Mouse (Mus musculus): ENCODE measurements around the gene Zfp36l2. TPM values are rescaled to one million over a fixed set of nuclear protein-coding genes. Genes with fewer than 3 reads are reported as not detected.

Gene Zfp36l2
- total RNA-seq, 2 experiments from 2014 or later: 20.8 to 22.3 TPM

DNA sequence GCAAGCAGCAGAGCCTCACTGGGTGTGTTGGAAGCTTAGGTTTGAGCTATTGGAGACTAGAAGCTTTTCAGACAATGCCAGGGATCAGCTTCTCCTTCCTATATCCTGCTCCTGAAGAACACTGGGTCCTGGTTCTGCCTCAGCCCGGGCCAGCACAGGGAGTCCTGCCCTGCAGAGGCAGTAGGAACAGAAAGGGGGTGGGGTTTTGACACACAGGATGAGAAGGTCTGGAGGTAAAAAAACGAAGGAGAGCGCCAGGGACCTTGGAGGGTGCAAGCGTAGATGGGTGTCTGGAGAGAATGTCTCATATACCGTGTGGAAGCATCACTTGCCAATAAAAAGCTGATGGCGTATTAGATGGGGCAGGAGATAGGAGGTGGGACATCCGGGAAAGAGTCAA, 11.3 kb downstream of the Zfp36l2 start:
- DNase-seq: no peak

DNA sequence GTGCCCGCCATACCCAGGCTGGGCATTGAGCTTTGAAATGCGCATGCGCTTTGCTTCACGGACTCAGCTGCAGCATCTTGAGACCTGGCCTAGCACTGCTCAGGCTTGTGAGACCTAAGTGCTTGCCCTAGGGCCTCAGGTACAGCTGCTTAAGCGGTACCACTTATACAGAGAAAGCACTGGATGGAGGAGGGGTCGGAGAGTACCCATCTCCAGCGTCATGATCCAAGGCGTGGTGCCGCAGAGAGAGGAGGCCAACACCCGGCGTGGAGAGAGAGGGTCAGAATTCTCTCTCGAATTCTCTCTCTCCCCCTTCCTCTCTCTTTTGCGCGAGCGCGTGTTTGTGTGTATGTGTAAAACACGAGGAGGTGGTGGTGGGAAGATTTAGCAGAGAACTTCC, 12.6 kb downstream of the Zfp36l2 start:
- no peak for DNase-seq

GRCm38 (mm10) chr17:84167377-84167776, 20.4 kb downstream of the Zfp36l2 start:
- DNase-seq: no peak

- DNase-seq: no peak
Observed at GRCm38 (mm10) chr17:84166135-84166860, 21.4 kb downstream of the Zfp36l2 start.

DNA sequence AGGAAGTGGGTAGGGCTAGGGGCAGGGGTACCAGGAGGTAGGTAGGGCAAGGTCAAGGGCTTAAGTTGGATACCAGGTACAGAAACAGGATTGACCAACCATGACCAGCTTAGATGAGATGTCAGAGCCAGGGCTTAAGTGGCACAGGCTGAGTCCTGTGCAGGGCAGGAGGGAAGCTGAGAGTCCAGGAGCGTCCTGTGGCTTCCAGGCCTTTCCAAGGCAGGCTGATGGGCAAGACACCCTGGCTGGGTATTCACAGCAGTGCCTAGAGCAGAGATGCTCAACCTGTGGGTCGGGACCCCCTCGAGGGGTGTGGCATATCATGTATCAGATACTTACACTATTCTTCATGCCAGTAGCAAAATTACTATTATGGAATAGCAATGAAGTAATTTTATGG, 22.0 kb downstream of the Zfp36l2 start:
- DNase-seq: no peak

DNA sequence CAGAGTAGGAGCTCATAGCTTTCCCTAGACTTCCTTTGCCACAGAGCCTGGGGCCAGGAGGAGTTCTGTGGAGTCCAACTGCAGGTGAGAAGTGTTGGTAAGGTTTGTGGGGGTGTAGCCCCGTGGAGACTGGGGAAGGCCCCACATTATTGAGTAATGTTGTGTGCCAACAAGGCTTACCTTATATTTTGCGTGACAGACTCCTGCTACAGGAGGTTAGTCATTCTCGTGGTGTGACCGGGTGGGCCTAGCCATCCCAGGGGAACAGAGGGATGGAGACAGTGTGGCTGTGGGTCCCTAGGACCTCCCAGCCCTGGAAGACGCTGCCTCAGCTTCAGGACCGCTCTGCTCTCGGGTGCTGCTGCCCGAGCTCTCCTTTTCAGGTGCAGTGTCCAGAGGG, 23.6 kb downstream of the Zfp36l2 start:
- no peak for DNase-seq

DNA sequence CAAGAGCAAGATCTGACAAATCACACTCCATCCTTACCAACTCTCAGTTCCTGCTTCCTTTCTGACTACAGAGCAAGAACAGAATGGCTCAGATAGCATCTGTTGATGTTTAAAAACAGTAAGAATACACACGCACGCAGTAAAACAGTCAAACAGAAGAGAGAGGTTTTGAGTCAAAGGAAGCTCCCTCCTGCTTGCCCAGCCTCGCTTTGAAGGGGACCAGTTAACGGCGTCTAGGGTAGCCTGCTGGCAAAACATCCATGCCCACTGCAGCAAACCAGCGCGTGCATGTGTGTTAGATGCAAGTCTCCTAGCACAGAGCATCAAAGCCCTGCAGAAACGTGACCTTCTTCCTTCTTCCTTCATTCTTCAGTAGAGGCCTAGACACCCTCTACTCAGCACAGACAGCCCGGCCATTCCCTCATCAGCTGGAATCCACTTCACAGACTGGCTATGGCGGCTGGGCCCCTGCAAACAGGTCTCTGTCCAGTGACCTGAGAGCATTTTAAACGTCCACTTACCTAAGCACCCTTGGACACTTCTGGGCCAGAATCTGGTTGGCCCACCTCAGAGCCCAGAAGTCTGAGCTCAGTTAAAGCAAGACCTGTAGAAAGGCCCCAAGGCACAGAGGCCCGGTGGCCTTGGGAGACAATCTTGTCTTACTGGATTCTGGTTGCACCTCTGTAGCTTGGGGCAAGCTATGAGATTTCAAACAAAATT, 24.5 kb downstream of the Zfp36l2 start:
- no peak for DNase-seq

GRCm38 (mm10) chr17:84162211-84162760, 25.5 kb downstream of the Zfp36l2 start:
- no peak for DNase-seq

DNA sequence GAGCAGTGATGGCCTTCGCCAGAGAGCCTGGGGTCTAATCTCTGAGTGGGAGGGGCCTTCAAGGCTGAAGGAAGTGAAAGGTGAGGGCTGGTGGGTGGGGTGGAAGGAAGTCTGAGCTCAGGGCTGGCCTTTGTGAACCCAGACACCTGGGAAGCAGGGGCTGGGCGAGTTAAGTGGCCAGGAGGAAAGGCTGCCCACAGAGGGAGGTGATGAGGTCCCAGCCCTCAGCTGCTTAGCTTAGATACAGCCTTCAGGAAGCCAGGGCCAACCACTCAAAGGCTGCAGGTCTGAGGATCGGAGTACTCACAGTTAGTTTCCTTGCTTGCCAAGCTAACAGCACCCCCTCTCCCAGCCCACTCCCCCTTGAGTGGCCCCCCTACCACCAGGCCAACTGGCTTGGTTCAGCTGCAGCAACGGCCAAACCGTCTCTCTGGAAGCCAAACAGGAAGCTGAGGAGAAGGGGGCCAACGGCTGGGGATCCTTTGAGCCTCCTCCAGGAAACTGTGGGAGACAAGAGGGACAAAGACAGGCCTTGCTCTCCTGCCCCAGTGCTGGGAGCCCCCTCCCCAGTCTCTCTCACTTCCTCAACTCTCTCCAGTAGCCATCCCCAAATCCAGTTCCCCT, 26.4 kb downstream of the Zfp36l2 start:
- no peak for DNase-seq

DNA sequence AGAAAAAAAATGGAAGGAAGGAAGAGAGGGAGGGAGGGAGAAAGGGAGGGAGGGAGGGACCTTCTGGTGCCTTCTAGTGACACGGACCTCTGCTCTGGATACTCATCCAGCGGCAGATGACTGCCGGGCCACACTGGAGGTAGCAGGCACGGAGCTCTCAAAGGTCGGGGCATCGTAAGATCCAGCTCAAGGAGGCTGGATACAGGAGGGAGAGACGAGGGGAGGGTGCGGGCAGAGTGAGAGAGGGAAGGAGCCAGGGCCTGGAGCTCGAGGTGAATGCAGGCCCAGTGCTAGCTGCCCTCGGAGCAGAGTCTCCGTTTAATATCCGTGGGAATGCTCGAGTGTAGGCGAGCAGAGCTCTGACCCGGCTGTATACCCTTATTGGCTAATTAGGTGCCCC, 28.9 kb downstream of the Zfp36l2 start:
- no peak for DNase-seq

GRCm38 (mm10) chr17:84158461-84158795, 29.3 kb downstream of the Zfp36l2 start:
- no peak for DNase-seq

GRCm38 (mm10) chr17:84157743-84158460, 29.8 kb downstream of the Zfp36l2 start:
- no peak for DNase-seq

- no peak for DNase-seq
Observed at GRCm38 (mm10) chr17:84156748-84157742, 30.7 kb downstream of the Zfp36l2 start.

GRCm38 (mm10) chr17:84156227-84156573, 31.5 kb downstream of the Zfp36l2 start:
- no peak for DNase-seq

GRCm38 (mm10) chr17:84155516-84156226, 32.1 kb downstream of the Zfp36l2 start:
- no peak for DNase-seq

- no peak for DNase-seq
Observed at GRCm38 (mm10) chr17:84155029-84155338, 32.8 kb downstream of the Zfp36l2 start.

DNA sequence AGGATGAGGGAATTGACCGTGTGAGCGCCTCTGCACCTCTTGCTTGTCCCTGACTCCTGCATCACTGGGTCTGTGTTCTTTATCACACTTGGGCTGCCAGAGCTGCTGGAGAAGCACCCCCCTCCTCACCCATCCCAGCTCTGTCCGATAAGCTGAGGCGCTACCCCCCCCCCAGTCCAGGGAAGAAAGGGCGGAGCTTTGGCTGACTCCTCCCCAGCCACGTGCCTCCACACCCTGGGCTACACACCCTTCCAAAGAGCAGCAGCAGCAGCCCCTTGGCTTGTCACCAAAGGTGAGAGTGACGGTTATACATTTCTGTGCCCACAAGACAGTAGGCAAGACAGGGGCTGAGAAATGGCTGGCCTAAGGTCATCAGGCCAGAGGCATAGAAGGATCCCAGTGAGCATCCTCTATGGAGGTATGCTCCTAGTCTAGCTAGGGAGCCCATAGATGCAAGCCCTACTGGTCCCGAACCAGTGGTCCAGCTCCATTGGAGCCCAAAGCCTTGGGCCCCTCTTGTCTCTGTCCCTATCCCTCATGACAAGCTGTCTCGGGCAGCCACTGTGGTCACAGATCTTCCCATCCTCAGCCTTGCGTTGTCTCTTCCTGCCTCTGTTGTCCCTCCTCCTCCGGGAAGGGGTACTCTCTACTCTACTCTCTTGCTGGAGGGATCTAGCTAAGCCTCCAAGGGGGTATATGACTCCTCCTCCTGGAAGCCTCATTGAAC, 33.3 kb downstream of the Zfp36l2 start:
- DNase-seq: no peak

DNA sequence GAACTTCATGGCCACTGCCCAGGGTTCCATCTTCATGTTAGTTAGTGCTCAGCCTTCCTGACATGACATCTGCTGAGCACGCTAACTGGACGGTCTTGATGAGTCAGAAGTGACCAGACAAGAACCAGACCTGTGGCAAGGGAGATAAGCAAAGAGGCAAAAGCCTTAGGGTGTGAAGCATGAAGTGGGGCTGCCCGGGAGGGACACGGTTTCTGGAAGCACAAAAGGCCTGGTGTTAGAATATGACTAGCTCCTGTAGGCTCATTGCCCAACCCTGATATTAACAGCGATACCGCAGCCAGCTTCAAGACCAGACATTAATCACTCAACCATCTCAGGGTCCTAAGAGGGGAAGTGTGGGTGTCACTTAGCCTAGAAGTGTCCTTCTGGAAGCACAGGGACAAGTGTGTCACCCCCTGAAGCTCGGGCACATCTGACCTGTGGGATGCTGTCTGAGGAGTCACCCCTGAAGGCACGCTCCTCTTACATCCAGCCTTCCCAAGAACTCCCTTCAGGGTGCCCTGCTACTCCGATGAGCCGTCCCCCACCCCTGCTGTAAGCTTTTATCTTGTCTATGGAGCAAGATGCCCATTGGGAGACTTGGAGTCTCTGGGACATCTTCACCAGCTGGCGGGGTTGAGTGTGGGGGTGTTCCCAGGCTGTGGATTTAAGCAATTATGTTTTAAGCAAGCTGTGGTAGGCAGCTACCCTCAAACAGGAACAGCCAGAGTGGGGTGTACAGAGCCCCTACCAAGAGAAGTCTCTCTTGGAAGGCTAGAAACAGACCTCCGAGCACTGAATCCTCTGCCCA, 34.6 kb downstream of the Zfp36l2 start:
- DNase-seq: no peak

GRCm38 (mm10) chr17:84152206-84152975, 35.4 kb downstream of the Zfp36l2 start:
- DNase-seq: no peak
